Mouse (Mus musculus) kidney, adult 2 months (tissue): ENCODE measurements around the gene Fgd2. TPM values are rescaled to one million over a fixed set of nuclear protein-coding genes. Genes with fewer than 3 reads are reported as not detected.
"Not testable (repeated sequence)": the region's sequence is repeated elsewhere in the genome, so short reads cannot be mapped to it uniquely, and the experiment has no call there.

Experiments used
- DNase-seq: peaks from one replicate; pipeline ENCODE4 v3.0.0; 2021
- H3K27ac ChIP-seq: fragments of 200-500 bp; 2 replicates; pipeline ENCODE4 v1.5.1; 2012; ENCODE audit warnings: low read depth, low read length, control low read depth, inconsistent platforms; ENCODE audit not compliant: insufficient read depth
- H3K27me3 ChIP-seq: fragments of 200-500 bp; replicated peaks from 2 replicates; pipeline ENCODE4 v1.6.1; 2012; ENCODE audit warnings: mild to moderate bottlenecking, moderate library complexity, low read length, inconsistent platforms; ENCODE audit not compliant: control insufficient read depth, insufficient read depth
- H3K36me3 ChIP-seq: fragments of 200-500 bp; 2 replicates; pipeline ENCODE4 v1.6.1; 2012; ENCODE audit warnings: mild to moderate bottlenecking, moderate library complexity, low read length, inconsistent platforms; ENCODE audit not compliant: control insufficient read depth, insufficient read depth
- H3K4me1 ChIP-seq: fragments of 200-500 bp; 2 replicates; pipeline ENCODE4 v1.6.1; 2011; ENCODE audit warnings: low read length; ENCODE audit not compliant: control insufficient read depth, insufficient read depth
- H3K4me3 ChIP-seq: fragments of 200-500 bp; 2 replicates; pipeline ENCODE4 v1.5.1; 2011; ENCODE audit warnings: mild to moderate bottlenecking, low read depth, low read length, control low read depth; ENCODE audit not compliant: insufficient read depth
- CTCF ChIP-seq: fragments of 200-500 bp; conservative IDR thresholded peaks from 2 replicates; pipeline ENCODE4 v1.5.1; 2011; ENCODE audit warnings: low read depth, mild to moderate bottlenecking, control low read depth, low read length, moderate library complexity, mixed read lengths; ENCODE audit not compliant: insufficient read depth, insufficient read length
- POLR2A ChIP-seq: fragments of 200-500 bp; IDR thresholded peaks from one replicate; pipeline ENCODE4 v1.6.1; 2011; ENCODE audit warnings: low read depth, low read length, control low read depth
- WGBS: fragments of 180-500 bp; shearing (Covaris S2); methylation state at CpG from one replicate; pipeline ENCODE4 v1.1.7; 2018; 5-methylcytosine and 5-hydroxymethylcytosine counted together
- polyA plus RNA-seq: library from polyadenylated mRNA; depleted of rRNA; stranded (reverse); fragments of >200 nt; gene quantifications from 2 replicates; pipeline ENCODE4 v1.2.3, GENCODE M21; 2012; rRNA removed

Fgd2 gene
- polyA plus RNA-seq = 10.1 and 11.4 TPM in 2 replicates

- peak within 1 kb of the TSS; percentile 12; the same call in 1 of the 2 replicates for H3K4me3 ChIP-seq
- H3K4me1 ChIP-seq = peaks cover 10% of the 10 kb centered on the region
- DNase-seq = peak; percentile 45
- WGBS = 34% methylated on average over 5 of the region's 5 CpGs
- TF ChIP-seq POLR2A (no peak), CTCF (no peak; the same call in 1 of the 2 replicates)
- no peaks in the 10 kb centered on the region for H3K27me3 ChIP-seq
- H3K36me3 ChIP-seq = no peaks in the 10 kb centered on the region
- H3K27ac ChIP-seq = no peak within 1 kb of the TSS
Observed at GRCm38 (mm10) chr17:29360761-29361221, at the start of gene Fgd2. Gene Fgd2 (plus strand): TSS chr17:29360914.

- WGBS = 95% methylated on average over 8 of the region's 8 CpGs
- H3K27me3 ChIP-seq = no peaks in the 10 kb centered on the region
- no peak overlapping the region for H3K4me3 ChIP-seq
- no peaks in the 10 kb centered on the region for H3K4me1 ChIP-seq
- TF ChIP-seq CTCF (no peak), POLR2A (no peak)
- no peaks in the 10 kb centered on the region for H3K36me3 ChIP-seq
- H3K27ac ChIP-seq = no peak overlapping the region
- DNase-seq = no peak
Observed at GRCm38 (mm10) chr17:29311602-29312001, 49.1 kb upstream of the Fgd2 start.

- no peaks in the 10 kb centered on the region for H3K4me1 ChIP-seq
- 99% methylated on average over 2 of the region's 2 CpGs for WGBS
- H3K27ac ChIP-seq = no peak overlapping the region
- H3K27me3 ChIP-seq = no peaks in the 10 kb centered on the region
- TF ChIP-seq CTCF (no peak), POLR2A (no peak)
- no peak overlapping the region for H3K4me3 ChIP-seq
- DNase-seq = no peak
- no peaks in the 10 kb centered on the region for H3K36me3 ChIP-seq
Observed at GRCm38 (mm10) chr17:29312082-29312481, 48.6 kb upstream of the Fgd2 start.

GRCm38 (mm10) chr17:29313300-29313699, 47.4 kb upstream of the Fgd2 start:
- Histone ChIP-seq H3K27me3 (no peaks in the 10 kb centered on the region), H3K4me1 (no peaks in the 10 kb centered on the region), H3K4me3 (no peak overlapping the region), H3K36me3 (no peaks in the 10 kb centered on the region), H3K27ac (no peak overlapping the region)
- no peak for DNase-seq
- TF ChIP-seq POLR2A (no peak), CTCF (peak; percentile 20; the same call in 1 of the 2 replicates)

GRCm38 (mm10) chr17:29315672-29316465, 44.8 kb upstream of the Fgd2 start:
- TF ChIP-seq CTCF (no peak), POLR2A (no peak)
- peak; percentile 78 for DNase-seq
- 62% methylated on average over 9 of the region's 9 CpGs for WGBS
- Histone ChIP-seq H3K27ac (peak overlapping the region; percentile 88), H3K27me3 (no peaks in the 10 kb centered on the region), H3K36me3 (no peaks in the 10 kb centered on the region), H3K4me3 (no peak overlapping the region), H3K4me1 (no peaks in the 10 kb centered on the region)

GRCm38 (mm10) chr17:29316891-29317290, 43.8 kb upstream of the Fgd2 start:
- no peaks in the 10 kb centered on the region for H3K27me3 ChIP-seq
- WGBS = 75% methylated on average over 3 of the region's 3 CpGs
- peak; percentile 37 for DNase-seq
- H3K4me1 ChIP-seq = no peaks in the 10 kb centered on the region
- no peak for TF ChIP-seq CTCF
- TF ChIP-seq POLR2A = no peak
- H3K36me3 ChIP-seq = no peaks in the 10 kb centered on the region
- H3K4me3 ChIP-seq = no peak overlapping the region
- peak overlapping the region; percentile 88 for H3K27ac ChIP-seq

GRCm38 (mm10) chr17:29317380-29317779, 43.3 kb upstream of the Fgd2 start, which contains the start of gene Pi16:
Gene Pi16 (plus strand): TSS chr17:29317680.
- peak within 1 kb of the TSS; percentile 88 for H3K27ac ChIP-seq
- not testable (repeated sequence) for H3K36me3 ChIP-seq, H3K27me3 ChIP-seq, H3K4me3 ChIP-seq, H3K4me1 ChIP-seq, DNase-seq
- WGBS = 80% methylated on average over 3 of the region's 3 CpGs
